Mouse (Mus musculus) CD4-positive helper T cell, adult 2 months (primary cell): ENCODE data around the gene Gpx1.
A peak's percentile ranks its signal among the peaks of the same experiment; 100 is the strongest.

Source experiments
- DNase-seq: peaks from one replicate; pipeline ENCODE4 v3.0.0-alpha.2; 2012; ENCODE audit warnings: low read depth, missing footprints, low spot score

Gene Gpx1

DNA sequence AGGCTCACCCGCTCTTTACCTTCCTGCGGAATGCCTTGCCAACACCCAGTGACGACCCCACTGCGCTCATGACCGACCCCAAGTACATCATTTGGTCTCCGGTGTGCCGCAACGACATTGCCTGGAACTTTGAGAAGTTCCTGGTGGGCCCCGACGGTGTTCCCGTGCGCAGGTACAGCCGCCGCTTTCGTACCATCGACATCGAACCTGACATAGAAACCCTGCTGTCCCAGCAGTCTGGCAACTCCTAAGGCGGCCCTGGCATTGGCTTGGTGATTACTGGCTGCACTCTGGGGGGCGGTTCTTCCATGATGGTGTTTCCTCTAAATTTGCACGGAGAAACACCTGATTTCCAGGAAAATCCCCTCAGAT is 1.2 kb downstream of the Gpx1 start:
- DNase-seq, result peak; percentile 30

DNA sequence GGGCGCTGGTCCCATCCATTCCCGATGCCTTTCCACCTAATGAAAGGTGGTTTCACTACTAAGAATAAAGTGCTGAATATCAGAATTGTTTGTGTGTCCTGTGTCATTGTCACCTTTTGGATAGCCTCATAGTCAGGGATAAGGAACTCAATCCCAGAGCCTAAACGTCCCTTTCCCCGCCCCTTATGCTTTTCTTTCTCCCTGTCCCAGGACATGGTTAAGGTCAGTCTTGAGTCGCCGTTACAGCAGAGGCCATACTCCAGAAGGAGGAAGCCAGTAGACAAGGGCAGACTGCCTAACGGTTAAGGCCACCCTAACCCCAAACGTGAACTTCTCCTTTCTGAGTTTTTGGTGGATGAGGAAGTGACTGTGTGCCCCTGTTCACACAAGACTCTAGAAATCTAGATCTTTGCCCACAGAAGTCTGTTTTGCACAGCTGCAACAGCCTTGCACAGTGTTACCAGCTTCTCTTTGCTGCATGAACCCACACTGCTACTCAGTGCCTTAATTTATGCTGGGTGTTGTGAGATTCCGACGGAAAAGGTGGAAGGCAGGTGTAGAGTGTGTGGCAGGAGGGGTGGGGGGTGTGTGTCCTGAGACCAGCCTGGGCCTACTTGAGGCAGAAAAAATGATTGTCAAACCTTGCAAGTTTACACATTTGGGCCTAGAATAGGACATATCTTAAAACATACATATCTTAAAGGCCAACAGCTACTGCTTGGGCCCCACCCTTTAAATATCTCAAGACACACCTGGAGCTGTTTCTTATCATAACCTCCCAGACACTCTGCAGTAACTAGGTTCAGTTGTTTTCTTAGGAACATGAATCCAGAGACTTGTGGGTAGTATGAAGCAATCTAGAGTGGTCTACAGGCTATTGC is 1.8 kb downstream of the Gpx1 start:
- DNase-seq, result no peak

DNA sequence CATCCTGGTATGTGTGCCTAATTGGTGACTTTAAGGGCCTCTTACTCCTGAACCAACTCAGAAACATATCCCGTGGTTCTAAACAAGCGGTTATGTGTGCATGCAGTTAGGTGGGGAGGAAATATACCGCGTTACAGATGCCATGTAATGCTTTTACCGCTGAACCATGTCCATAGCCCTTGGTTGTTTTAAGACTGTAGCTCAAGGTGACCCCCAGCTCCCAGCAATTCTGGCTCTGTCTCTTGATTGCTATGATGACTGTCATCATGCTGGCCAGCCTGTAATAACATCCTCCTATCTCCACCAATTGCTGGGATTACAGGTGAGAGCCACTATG is 2.4 kb downstream of the Gpx1 start:
- no peak for DNase-seq

DNA sequence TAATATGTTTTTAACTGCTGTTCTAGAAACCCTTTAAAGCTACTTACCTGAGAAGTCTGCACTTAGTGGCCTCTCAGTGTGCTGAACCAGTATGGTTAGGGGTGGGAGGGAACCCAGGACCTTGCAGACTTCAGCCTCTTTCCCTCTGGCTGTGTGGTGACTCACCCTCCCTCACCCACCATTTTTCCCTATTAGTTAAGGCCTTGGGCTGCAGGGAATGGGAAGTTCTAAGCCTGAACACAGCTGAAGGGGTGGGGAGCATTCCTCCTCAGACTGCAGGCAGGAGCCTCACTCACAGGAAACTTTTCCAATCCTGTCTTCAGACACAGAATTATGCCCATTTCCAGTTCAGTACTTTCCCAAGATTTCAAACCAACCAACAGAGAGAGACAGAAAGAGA is 3.1 kb downstream of the Gpx1 start:
- no peak for DNase-seq

DNA sequence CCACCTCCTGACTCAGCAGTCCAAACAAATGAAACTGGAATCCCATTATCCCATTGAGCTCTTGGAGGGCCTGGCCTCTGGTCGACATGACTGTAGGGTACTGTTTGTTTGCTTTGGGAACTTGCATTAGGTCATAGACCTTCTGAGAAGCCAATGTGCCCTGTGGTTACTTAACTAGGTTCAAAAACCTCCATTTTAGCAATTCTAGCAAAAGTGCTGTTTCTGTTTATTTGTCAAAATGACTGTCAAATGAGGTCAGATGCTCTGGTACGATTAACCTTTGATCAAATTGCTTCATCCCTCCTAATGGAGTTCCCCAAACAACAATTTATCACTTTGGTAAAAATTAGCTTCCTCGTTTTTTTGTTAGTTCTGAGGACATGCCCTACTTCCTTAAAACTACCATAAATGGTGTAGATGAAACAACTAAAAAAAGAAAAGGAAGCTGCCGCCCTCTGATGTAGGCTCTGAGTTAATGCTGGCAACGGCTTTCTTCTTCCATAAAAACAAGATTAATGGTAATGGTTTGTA is 3.7 kb downstream of the Gpx1 start:
- DNase-seq, result peak; percentile 46

DNA sequence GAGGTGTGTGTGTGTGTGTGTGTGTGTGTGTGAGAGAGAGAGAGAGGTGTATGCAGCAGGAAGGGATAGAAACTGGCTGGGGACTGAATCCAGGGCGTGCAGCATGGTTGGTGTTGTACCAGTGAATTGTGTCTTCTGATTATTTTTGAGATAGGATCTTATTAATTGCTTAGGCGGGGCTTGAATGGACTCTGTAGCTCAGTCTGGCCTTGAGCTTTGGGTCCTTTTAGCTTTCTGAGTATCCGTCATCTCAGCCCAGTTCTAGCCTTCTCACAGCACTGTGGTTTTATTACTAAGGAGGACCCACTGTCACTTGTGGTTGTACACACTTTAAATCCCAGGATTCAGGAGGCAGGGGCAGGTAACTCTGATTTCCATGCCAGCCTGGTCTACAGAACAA is 4.6 kb downstream of the Gpx1 start:
- DNase-seq, result no peak

DNA sequence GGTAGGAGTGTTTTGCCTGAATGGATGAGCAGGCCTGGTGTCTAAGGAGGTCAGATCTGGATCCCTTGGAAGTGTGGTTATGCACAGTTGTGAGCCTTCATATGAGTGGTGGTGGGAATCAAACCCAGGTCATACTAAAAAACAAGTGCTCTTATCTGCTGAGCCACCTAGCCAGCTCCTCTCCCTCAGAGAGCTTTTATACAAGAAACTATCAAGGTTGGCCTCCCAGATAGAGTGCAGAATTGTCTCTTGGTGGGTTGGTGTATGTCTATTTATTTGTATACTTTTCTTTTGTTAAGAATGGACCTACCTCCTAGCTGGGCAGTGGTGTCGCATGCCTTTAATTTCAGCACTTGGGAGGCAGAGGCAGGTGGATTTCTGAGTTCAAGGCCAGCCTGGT is 5.1 kb downstream of the Gpx1 start:
- no peak for DNase-seq

DNA sequence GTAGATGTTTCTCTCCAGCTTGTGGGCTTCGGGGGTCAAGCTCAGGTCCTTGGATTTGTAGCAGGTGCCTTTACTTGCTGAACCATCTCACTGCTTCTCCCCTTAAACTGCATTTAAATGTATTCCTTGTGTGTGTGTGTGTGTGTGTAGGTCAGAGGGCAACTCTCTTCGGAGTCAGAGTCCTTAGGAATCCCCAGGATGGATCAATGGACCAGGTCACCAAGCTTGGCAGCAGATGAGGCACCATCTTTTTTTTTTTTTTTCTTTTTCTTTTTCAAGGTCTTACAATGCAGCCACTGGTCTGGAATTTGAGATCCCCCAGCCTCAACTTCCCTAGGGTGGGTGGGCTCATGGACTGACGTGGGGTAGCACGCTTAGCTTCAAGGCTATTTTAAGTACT is 5.8 kb downstream of the Gpx1 start:
- no peak for DNase-seq

DNA sequence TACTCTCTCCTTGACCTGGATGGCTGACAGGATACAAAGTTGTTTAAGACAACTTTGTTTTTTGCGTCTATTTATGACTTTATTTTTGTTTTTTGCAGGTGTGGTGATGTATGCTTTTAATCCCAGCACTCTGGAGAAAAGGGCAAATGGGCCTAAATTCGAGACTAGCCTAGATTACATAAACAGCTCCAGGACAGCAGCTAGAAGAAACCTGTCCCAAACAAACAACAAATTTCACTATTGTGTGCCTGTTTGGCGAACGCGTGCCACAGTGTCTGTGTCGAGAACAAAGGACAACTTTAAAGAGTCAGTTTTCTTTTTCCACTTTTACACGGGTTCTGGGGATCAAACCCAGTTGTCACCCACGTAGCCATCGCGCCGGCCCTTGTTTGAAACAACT is 8.3 kb downstream of the Gpx1 start:
- DNase-seq, result no peak

DNA sequence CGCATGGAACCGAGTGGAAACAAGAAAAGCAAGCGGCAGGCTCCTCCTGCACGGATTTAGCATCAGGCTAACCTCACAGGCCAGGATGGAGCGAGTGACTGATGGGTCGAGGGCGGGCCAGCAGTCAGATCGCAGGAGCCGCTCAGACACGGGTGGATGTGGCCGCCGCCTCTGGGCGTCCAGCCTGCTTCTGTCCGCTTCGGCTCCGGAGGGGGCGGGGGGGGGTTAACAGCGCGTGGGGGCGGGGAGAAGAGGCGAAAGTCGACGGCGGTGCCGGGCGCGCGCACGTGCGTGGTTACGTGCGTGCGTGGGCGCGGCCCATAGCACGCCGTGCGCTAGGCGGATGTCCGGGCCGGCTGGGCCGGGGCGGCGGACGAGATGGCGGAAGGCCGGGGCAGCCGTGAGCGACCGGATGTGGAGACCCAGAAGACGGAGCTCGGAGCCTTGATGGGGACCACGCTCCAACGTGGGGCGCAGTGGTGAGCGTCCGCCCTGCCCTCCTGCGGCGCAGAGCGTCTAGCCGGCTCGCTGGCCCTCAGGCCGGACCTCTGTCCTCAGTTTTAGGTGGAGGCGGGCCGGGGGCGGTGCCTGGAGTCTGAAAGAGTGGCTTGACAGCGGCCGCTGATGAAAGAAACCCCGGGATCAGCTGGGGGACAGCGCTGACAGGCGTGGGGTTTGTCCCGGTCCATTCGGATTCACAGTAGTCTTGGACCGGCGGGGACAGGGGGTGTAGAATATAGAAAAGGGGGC is 9.0 kb downstream of the Gpx1 start, which contains the start of gene Usp4:
TSS of gene Usp4 (plus strand) at position 314 of the 750 bp plus-strand sequence.
- peak; percentile 92 for DNase-seq

DNA sequence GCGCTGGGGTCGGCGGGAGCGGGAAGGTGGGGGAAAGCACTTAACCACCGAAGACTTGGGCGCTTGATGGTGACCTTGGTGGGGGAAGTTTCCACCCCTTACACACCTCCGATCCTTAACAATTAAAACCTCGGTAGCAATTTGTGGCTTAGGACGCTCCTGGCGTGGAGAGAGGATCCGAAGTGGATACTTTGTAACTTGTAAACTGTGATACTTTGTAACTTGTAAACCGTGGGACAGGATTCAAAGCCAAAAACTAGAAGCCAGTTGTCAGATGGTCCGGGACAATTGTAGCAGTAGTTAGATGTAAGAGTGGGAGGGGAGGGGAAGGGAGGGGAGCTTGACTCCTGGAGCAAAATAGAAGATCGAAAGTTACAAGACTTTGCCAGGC is 9.6 kb downstream of the Gpx1 start:
- DNase-seq, result peak; percentile 40

DNA sequence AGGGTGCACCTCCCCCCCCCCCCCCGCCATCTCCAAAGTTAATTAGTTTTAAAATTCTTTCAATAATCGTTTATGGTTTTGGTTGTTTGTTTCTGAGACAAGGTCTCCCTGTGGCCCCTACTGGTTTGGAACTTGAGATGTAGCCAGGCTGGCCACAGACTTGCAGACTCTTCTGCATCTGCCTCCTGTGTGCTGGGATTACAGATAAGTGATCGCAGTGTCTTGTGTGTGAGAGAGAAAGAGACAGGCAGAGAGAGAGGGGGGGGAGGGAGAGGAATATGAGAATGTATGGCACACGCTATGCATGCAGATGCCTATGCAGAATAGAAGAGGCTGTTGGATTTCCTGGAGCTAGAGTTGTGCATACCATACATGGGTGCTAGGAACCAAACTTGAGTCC is 11.0 kb downstream of the Gpx1 start:
- DNase-seq, result no peak

DNA sequence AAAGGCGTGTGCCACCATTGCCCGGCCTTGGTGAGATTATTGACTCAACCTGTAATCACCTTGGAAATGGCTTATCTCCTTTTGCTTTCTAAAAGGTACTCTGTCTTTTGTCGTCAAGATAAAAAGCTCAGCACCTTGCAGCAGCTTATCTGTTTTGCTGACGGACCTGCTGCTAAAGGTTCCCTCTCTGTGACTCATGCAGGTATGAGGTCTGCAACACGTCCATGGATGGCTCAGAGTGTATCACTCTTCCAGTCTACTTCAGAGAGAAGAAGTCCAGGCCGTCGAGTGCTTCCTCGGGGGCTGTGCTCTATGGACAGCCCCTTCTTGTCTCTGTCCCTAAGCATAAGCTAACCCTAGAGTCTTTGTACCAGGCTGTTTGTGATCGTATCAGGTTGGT is 39.5 kb downstream of the Gpx1 start:
- DNase-seq, result no peak

DNA sequence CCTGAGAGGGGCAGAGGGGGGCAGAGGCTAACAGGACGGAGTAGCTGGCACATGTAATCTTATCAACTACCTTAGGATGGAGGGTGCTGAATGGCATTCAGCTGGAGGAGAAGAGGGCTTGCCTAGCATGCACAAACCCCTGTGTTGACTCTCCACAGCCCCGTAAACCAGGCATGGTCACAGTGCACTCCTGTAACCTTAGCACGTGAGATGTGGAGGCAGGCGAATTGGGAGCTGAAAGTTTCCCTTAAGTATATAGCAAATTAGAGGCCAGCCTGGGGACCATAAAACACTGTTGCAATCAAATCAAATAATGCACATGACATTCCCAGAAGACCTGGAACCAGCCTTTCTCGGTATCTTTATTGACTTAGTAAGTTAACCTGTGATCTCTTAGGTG is 40.0 kb downstream of the Gpx1 start:
- DNase-seq, result no peak

DNA sequence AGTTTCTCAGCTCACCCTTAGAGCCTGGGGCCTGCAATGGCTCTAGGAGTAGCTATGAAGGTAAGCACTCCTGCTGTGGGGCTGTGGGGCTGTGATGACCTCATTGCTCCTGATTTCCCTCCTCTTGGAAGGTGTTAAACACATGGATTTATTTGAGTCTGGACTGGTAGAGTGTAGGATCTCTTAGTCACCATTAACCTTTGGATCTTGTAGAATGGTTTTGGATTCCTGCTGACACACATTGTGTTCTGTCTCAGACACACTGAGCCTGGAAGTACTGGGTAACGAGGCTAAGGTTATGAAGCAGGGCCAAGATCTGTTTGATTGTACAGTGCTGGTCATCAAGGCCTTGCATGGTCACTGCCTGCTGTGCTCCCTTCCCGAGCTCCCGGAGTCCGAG is 40.6 kb downstream of the Gpx1 start:
- no peak for DNase-seq

DNA sequence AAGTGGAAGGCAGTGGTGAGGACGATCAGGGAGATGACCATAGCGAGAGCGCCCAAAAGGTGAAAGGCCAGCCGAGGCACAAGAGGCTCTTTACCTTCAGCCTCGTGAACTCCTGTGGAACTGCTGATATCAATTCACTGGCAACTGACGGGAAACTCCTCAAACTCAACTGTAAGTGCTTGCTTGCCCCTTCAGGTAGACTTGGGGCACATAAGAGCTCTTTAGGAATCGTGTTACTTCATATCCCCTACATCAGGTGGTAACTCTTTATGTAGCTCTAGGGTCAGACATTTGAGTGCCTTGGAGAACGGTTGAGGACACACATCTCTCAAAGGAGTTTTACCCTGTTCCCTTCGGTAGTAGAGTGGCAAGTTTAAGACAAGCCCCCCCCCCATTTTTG is 42.7 kb downstream of the Gpx1 start:
- DNase-seq, result no peak

DNA sequence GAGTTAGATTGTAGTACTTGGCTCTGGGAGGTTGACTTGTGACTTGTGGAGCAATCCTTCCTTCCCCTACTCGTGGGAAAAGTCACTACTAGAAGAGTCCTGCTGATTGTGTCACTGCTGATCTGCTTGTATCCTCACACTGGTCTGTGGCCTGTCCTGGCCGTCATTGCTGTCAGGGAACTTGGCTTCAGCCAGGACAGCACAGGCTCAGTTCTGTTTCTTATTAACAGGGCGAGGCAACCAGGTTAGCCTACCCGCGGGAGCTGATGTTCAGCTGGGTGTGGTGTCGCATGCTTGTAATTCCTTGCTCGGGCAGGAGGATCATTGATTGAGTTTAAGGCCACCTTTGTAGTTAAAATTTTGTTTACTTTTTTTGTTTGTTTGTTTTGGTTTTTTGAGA is 46.3 kb downstream of the Gpx1 start:
- DNase-seq, result no peak

DNA sequence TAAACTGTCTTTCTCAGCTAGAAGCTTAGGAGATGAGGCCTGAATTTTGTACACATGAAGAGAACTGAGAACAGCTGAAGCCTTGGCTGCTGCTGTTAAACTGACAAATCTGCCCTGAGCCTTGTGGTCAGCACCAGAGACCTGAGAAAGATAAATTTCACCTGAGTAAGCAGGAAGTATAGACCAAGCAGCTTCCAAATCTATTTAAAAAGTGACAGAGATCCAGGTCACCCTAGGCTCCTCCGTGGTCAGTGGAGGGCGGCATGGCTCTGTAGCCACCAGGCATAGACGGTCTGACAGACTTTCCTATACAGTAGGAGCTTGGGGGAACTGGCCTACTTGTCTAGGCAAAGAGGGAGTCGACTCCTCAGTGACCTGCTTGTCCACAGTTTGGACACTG is 48.1 kb downstream of the Gpx1 start:
- no peak for DNase-seq

DNA sequence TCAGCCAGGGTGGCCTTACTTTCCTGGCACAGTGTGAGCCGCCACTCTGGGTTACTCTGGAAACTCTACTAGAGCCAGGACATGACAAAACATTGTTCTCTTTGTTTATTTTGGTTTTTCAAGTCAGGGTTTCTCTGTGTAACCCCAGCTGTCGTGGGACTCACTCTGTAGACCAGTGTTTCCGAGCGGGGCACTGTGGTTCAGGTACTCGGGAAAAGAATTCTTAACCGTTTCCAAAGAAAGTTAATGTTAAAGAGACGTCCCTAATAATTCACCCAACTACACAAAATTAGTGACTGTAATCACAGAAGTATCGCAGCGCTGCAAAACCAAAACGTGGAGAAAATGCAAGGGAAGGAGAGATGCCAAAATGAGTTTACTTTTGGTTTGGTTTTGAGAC is 49.9 kb downstream of the Gpx1 start:
- no peak for DNase-seq

DNA sequence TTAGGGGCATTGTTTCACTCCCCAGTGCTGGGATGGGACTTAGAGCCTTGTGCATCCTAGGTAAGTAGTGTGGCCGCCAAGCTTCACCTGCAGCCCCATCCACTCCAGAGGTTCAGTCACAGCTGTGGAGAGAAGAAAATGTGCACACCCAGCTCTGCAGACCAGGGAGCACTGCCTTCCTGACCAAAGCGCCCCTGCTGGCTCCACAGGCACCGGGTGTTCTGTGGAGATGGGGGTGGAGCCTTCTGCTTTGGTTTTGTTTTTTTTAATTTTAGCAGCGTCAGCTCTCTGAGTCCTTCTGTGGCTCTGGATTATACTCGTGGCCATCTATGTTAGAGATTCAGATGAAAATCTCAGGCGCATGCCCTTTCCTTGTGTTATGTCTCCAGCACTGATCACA is 50.5 kb downstream of the Gpx1 start:
- no peak for DNase-seq
